Mouse (Mus musculus) gastrocnemius, adult 18-20 months (tissue): Measurements from ENCODE around the gene Cep162. TPM values are rescaled to one million over a fixed set of nuclear protein-coding genes. Genes with fewer than 3 reads are reported as not detected.
A peak's percentile ranks its signal among the peaks of the same experiment; 100 is the strongest.

Experiments used
- DNase-seq: peaks from one replicate; pipeline ENCODE4 v3.0.0; 2021; ENCODE audit warnings: low spot score
- total RNA-seq, 2 experiments: library from RNA; stranded (reverse); gene quantifications; 2 replicates each; pipeline ENCODE4 v1.2.3; 2021

Gene Cep162
- total RNA-seq, 2 experiments from 2014 or later, result 1.4 to 1.8 TPM

DNA sequence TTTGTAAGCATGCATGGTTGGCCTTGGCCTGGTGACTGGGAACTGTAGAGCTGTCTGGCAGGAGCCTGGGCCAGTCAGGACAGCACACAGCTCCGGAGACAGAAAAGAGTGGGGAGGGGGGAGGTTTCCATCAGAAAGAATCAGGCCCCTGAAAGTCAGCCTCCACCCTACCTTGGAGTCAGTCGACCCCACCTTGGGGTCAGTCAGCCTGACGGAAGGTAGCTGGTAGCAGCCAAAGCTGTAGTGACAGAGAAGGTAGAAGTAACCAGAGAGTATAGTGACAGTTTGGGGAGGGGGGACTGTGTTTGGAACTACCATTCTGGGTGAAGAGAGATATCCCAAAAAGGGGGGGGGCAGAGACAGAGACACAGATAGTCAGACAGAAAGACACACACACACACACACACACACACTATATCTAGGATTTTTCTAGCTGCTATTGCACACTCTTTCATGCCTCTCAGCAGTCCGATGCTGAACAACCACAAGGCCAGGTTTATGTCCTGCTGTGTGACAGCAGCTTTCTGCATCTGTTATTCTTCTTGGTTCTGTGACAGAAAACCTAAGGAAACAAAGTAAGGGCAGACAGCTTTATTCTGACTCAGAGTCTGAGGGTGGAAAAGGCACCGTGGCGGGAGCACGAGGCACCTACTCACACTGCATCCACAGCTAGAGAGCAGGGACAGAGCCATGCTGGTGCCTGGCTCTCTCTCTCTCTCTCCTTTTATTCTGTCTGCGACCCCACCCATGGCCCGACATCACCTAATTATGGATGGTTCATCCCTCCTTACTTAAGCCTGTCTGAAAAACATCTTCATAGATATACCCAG is 88.1 kb downstream of the Cep162 start:
- no peak for DNase-seq

DNA sequence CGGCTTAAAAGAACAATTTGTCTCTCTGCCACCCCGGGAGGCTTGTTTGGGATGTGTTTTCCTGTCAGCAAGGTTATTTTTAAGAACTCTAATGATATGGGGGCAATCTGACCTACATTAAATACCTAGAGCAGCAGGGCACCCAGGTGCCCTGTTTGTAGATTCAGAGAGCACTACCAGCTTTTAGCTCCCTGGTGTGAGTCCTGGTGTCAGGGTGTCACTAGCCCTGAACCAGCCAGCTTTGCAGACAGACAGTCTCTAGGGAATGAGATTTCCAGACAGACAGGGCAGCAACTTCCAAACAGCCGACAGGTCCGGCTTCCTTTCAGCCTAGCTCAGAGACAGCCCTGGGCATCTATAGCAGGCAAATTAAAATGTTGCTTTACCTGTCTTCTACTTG is 92.8 kb downstream of the Cep162 start:
- DNase-seq, result no peak

DNA sequence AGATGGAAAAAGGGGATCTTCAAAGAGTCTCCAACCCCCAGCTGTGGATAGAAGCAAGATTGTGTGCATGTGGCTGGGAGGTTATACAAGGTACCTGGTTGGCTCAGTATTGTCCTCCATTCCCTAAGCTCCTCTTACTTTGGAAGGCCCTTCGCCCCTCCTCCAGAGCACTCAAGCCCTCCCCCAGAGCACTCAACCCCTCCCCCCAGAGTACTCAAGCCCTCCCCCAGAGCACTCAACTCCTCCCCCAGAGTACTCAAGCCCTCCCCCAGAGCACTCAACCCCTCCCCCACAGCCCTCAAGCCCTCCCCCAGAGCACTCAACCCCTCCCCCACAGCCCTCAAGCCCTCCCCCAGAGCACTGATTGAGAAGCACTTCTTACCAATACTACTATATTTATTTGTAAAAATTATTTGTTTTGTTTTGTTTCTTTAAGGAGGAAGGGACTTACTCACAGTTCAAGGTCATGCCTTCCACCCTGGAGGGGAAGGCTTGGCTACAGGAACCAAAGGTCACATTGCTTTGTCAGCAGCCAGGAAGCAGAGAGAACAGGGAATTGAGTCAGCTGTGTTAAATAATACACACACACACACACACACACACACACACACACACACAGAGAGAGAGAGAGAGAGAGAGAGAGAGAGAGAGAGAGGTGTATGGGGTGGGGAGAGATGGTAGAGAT is 102.6 kb downstream of the Cep162 start:
- DNase-seq, result no peak

DNA sequence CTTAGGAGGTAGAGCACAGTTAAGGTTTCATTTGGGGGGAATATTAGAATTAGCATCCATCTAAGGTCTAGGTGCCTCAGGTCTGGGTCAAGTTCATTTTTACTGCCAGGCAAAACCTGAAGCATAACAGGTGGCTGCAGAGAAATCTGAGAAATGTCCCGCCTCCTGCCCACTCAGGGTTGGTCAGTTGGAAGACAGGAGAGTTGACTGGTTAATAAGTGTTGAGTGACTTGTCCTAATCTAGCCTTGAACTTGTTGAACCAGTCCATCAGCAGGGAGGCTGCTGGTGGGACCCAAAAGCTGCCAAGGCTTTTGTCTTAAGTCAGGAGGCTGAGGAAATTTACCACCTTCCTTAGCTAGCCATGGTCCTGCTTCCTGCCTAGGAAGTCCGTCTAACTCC is 107.4 kb downstream of the Cep162 start:
- DNase-seq, result no peak

DNA sequence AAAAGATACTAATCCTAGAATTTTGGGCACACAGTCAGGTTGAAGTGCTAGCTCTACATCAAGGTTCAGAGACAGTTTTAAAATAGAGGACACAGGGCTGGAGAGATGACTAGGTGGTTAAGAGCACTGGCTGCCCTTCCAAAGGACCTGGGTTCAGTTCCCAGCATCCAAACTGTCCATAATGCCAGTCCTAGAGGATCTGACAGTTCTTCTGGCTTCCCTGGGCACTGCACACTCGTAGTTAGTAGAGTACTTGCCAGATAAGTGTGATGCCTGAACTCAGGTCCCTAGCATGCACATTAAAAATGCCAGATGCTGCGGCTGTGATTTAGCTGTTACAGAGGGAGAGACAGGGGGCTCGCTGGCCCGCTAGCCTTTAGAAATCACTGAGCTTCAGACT is 108.9 kb downstream of the Cep162 start:
- no peak for DNase-seq

DNA sequence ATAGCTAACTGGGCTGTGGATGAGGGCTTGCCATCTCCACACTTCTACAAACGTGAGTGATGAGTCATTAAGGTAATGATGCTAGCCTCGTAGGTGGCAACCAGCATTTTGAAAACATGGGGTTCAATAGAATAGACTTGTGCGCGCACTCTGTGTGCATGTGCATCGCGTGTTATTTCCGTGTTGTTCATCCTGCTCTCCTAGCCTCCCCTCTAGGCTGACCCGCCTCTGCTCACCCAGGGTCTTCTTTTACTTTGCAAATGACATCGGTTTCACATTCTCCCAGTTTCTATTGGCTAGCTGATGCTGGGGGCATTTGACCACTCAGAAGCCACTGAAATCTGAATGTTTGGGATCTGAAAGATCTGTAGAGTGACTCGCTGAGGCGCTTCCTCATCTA is 109.7 kb downstream of the Cep162 start:
- DNase-seq, result no peak

DNA sequence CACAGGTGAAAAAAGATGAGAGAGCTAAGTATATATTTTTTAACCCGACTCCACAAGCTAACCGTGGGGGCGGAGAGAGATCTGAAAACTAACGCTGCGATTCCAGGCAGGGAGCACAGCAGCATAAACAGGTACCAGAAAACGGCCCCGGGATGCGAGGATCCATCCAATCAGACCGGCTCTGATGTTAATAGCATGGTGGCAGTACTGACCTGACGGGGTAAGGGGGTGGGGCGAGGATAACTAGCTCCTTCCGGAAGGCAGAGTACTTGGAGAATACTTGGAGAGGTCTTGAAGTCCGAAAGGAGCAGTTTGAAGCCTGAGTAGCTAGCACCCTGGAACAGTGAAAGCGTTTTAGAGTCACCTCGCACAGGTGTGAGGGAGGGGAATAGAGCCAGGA is 110.2 kb downstream of the Cep162 start:
- no peak for DNase-seq

DNA sequence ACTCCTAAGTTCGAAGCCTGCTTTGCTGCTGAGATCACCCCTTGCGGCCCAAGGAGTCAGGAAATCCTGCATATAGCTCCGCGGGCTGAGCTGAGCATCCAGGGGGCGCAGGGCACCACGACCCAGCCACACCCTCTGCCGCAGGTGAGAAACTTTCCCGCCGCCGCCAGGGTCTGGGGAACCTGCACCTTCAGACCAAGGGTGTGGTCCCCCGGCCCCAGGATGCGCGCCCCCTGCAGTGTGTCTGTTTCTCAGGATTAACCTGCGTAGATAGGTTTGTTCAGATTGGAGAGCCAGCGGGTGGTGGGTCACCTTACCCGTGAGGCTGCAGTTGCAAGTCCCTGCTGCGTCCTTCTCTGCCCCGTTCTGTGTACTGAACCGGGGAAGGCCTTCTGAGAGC is 110.8 kb downstream of the Cep162 start:
- DNase-seq, result no peak

DNA sequence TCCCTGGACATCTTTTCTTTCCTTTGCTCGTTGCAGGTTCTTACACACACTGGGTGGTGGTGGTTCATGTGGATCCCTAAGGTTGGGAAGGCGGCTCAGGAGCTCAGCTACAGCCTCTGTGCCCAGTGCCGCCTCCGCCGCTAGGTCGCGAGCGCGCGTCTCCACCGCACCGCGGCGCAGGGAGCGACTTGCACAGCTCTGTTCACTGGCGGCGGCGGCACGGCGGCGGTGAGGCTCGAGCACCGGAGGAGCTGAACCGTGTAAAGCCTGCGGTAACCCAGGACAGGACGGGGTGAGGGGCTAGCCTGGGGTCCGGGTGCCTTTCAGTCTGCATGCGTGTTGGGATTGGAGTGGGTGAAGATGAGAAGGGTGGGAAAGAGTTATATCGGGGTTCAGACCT is 111.2 kb downstream of the Cep162 start, which contains the start of gene Mrap2:
Gene Mrap2 (plus strand): TSS at position 201 of the 400 bp plus-strand sequence.
- peak; percentile 1 for DNase-seq

DNA sequence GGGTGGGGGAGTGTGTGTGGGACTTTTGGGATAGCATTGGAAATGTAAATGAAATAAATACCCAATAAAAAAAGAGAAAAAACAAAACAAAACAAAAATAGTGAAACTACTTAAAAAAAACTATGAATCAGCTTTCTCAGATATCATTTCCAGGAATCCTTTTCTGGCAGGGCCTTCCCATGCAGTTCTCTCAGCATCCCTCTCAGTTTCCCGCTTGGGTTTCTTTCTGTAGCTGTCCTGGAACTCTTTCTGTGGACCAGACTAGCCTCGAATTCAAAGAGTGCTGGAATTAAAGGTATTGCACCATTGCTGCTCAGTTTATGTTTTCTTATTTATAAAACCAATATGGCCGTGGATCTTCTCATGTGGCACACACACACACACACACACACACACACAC is 112.3 kb downstream of the Cep162 start:
- no peak for DNase-seq

Other genes with a start within 250 kb of the Cep162 start
- gene Ripply2, start 240.0 kb downstream of the Cep162 start, total RNA-seq, result not detected
- 10 to 100 TPM; 25.7 to 26.5 TPM for gene Cyb5r4, start 233.5 kb downstream of the Cep162 start, total RNA-seq
- under 1 TPM; 0.18 to 0.33 TPM for gene Mrap2, start 111.2 kb downstream of the Cep162 start, total RNA-seq